Mouse (Mus musculus) spleen, adult 2 months (tissue): ENCODE measurements around the gene Nfe2.

Experiments used
- CTCF ChIP-seq: fragments of 200-500 bp; IDR thresholded peaks from 2 replicates; pipeline ENCODE4 v1.5.1; 2011; ENCODE audit warnings: mild to moderate bottlenecking, inconsistent platforms; ENCODE audit not compliant: insufficient read depth, insufficient read length, insufficient replicate concordance; ENCODE audit errors: extremely low read depth
- POLR2A ChIP-seq: fragments of 200-500 bp; IDR thresholded peaks from 2 replicates; pipeline ENCODE4 v1.6.1; 2011; ENCODE audit warnings: low read depth, low read length, inconsistent platforms

DNA sequence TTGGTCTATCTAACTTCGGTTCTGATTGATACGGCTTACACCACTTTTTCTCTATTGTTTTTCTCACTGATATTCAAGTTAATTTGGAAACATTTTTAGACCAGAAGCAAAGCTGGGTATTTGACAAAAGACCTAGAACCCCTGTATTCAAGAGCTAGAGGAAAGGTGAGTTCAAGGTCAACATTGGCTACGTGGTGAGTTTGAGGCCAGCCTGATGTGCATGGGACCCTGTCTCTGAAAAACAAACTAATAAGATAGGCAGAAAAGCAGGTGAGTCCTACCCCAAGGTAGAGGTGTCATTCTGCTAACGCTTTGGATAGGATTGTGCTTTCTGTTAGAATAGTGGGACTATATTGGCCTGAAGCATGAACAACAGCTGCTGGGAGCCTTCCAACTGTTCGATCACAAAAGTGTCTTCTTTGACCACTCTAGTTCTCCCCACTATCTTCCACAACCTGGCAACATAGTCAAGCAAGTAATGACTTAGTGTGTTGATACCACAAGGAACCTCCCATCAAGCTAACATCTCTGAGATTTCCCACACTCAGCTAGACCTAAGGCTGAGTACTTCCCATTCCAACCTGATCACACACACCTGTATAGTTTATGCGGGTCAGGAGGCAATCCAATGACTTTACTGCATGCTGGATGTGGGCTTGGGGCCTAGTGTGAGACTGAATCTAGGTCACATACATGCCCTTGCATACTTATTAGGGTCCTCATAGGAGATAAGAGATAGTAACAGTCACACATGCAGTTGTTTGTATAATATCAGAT lies 1.8 kb downstream of the Nfe2 start:
- TF ChIP-seq POLR2A (no peak), CTCF (no peak)
